Mouse (Mus musculus): ENCODE measurements around the gene Stard10. TPM values are rescaled to one million over a fixed set of nuclear protein-coding genes. Genes with fewer than 3 reads are reported as not detected.

The Stard10 gene
- 5.8 and 8.0 TPM in 2 replicates for polyA plus RNA-seq (2015; fragmentation: Nextera tagmentation; extraction: Ambion mirVana)

DNA sequence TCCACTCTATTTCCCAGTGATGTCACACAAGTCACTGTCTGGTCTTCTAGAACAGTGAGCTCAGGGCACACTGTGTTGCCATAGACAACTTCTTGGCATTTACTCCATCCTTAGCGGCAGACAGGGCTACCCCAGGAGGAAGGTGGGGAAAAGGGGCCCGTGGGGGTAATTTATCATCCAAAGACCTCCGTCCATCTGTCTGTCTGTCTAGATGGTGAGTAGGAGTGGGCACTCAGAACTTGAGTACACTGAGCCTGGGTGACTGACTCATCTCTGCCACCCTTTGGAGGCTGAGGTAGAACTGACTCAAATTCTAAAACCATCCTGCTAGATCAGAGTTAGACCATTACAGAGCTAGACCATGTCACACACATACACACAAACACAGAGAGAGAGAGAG is at the start of gene Stard10:
Gene Stard10, plus strand, starts transcription at position 73 of the 400 bp plus-strand sequence.
- H3K4me3 ChIP-seq = no peak within 1 kb of the TSS
- H3K4me1 ChIP-seq = peaks cover 15% of the 10 kb centered on the region
- ATAC-seq (replicated peaks) = no peak
- H3K36me3 ChIP-seq = no peaks in the 10 kb centered on the region
- no peak within 1 kb of the TSS for H3K4me2 ChIP-seq (replicated peaks)
- 86% methylated on average over 3 of the region's 3 CpGs for WGBS
- H3K27me3 ChIP-seq = peaks cover 8% of the 10 kb centered on the region
- no peak within 1 kb of the TSS for H3K9ac ChIP-seq (replicated peaks)
- no peaks in the 10 kb centered on the region for H3K9me3 ChIP-seq
- no peak within 1 kb of the TSS for H3K27ac ChIP-seq (replicated peaks)

DNA sequence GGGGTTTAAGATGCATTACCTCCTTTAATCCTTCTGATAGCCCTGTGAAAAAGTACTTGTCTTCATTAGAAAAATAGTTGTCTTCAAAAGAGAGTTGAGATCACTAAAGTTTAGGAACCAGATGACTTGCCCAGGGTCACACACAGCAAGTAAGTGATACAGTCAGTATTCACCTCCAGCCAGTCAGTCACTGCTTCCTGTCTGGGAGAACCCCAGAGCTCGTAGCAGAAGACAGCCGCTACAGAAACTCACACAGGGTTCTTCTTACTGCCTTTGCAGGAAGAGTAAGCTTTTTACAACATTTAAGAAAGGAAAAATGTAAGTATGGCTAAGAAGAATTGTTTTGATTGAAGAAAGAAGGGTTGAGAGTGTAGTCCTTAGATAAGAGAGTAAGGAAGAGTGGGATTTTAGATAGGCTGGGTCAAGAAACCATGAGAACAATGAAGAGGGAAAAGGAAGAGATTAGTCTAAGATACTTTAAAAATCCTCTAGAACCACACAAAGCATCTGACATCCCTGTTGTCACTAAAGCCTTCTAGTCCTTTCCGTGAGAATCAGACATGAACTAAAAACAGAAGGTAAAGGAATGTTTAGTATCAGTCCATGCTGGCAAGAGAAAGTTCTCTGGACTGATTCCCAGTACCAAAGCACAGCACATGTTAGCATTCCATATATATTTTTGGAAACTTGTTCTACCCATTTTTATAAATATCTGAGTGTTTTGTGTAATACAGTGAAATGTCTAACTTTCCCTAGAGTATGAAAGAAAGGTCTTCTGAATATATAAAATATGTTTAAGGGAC is 49.2 kb upstream of the Stard10 start:
- Histone ChIP-seq H3K9ac (replicated peaks) (no peak overlapping the region), H3K4me3 (no peak overlapping the region), H3K27ac (replicated peaks) (0 out of 2 replicates have a peak overlapping the region, but pooled peaks have one; percentile 15), H3K27me3 (no peaks in the 10 kb centered on the region), H3K4me2 (replicated peaks) (no peak overlapping the region), H3K4me1 (0 out of 2 replicates have a peak, but pooled peaks cover 3% of the 10 kb centered on the region), H3K9me3 (no peaks in the 10 kb centered on the region), H3K36me3 (peaks cover 8% of the 10 kb centered on the region; the same call in 1 of the 2 replicates)
- WGBS = 79% methylated on average over 3 of the region's 3 CpGs
- no peak for ATAC-seq (replicated peaks)

DNA sequence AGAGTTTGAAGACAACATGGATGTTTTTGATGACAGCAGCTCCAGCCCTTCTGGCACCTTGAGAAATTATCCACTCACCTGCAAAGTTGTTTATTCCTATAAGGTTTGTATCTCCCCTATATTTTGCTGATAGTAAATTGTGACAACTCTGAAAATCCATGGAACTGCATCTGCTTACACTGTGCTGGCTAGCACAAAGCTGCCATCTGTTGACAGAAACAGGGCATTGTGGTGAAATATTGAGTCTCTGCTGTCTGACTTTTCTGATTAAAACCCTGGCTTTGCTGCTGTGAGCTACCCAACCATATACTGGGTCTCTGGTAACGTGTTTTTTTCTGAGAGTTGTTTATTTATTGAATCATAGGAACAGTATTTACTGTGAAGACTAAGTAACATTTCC is 45.3 kb upstream of the Stard10 start:
- Histone ChIP-seq H3K9ac (replicated peaks) (no peak overlapping the region), H3K4me3 (no peak overlapping the region), H3K9me3 (no peaks in the 10 kb centered on the region), H3K4me2 (replicated peaks) (no peak overlapping the region), H3K4me1 (0 out of 2 replicates have a peak, but pooled peaks cover 3% of the 10 kb centered on the region), H3K27me3 (no peaks in the 10 kb centered on the region), H3K27ac (replicated peaks) (no peak overlapping the region), H3K36me3 (peaks cover 35% of the 10 kb centered on the region)
- 90% methylated on average over 1 of the region's 1 CpGs for WGBS
- ATAC-seq (replicated peaks) = no peak

DNA sequence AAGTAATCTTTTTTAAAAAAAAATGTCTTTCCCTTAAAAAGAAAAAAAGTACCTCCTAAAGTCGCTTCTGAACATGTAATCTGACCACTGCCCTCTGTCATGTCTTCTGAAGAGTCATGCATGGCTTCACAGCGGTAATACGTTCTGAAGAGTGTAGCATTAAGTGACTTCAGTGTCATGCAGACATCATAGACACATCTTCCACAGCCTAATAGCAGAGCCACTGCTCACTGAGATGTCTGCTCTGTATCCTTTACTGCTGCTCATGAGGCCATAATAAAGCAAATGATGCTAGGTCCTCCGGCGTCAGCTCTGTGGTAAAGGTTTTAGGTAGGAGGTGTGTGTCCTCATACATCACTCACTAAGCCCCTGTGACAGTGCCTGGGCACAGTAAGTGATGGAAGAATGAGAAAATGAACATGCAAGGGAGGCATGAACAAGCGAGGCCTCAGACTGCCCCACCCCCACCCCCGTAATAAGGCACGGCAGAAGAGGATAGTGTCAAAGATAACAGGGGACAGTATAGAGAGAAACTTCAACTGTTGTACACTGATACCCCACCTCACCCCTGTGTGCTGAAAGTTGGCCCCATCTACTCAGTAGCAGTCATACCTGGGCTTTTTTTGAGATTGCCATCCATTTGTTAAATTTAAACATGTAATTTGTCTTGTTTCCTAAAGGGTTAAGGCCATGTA is 44.3 kb upstream of the Stard10 start:
- H3K4me3 ChIP-seq = no peak overlapping the region
- WGBS = 90% methylated on average over 8 of the region's 8 CpGs
- H3K36me3 ChIP-seq = peaks cover 45% of the 10 kb centered on the region
- no peak overlapping the region for H3K27ac ChIP-seq (replicated peaks)
- H3K9ac ChIP-seq (replicated peaks) = no peak overlapping the region
- H3K9me3 ChIP-seq = no peaks in the 10 kb centered on the region
- no peak overlapping the region for H3K4me2 ChIP-seq (replicated peaks)
- ATAC-seq (replicated peaks) = no peak
- 0 out of 2 replicates have a peak, but pooled peaks cover 3% of the 10 kb centered on the region for H3K4me1 ChIP-seq
- no peaks in the 10 kb centered on the region for H3K27me3 ChIP-seq

DNA sequence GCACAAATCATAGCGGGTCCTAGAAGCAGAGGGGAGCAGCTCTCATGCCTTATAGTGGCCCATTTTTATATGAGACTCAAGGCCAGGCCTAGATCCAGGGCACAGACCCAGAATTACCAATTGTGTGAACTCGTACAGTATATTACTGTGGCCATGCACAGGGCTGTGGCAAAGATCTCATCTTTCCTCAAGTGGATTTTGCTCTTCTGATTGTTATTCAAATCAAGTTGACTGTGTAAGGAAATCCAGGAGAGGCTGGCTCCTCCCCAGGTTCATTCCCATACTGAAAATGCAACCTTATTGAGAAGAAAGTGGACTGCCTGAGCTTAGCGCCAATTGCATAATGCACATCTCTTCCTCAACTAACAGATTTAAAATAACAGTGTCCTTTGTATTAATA is 34.2 kb upstream of the Stard10 start:
- Histone ChIP-seq H3K4me1 (no peaks in the 10 kb centered on the region), H3K4me3 (no peak overlapping the region), H3K27ac (replicated peaks) (no peak overlapping the region), H3K36me3 (peaks cover 67% of the 10 kb centered on the region), H3K4me2 (replicated peaks) (no peak overlapping the region), H3K9ac (replicated peaks) (no peak overlapping the region), H3K27me3 (no peaks in the 10 kb centered on the region), H3K9me3 (no peaks in the 10 kb centered on the region)
- 80% methylated on average over 3 of the region's 3 CpGs for WGBS
- no peak for ATAC-seq (replicated peaks)

DNA sequence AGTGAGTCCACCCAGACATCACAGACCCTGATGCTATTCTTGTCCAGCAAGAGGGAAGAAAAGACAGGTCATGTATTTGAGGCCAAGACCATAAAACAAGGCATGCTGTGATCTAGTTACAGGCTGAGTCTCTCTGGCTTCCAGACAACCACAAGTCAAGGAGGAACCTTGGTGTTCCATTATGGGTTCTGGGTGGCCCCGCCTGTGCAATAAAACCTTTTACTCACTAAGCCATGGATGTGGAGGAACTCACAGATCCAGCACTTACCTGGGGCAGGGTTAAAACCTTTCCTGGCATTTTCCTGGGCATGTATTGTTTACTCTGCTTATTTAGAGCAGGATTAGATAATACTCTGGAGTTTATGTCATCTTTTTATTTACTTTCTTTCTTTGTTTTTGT is 32.4 kb upstream of the Stard10 start:
- H3K9ac ChIP-seq (replicated peaks) = no peak overlapping the region
- H3K4me1 ChIP-seq = no peaks in the 10 kb centered on the region
- H3K27ac ChIP-seq (replicated peaks) = no peak overlapping the region
- no peaks in the 10 kb centered on the region for H3K27me3 ChIP-seq
- peaks cover 53% of the 10 kb centered on the region for H3K36me3 ChIP-seq
- no peaks in the 10 kb centered on the region for H3K9me3 ChIP-seq
- no peak for ATAC-seq (replicated peaks)
- H3K4me2 ChIP-seq (replicated peaks) = no peak overlapping the region
- 97% methylated on average over 1 of the region's 1 CpGs for WGBS
- no peak overlapping the region for H3K4me3 ChIP-seq

DNA sequence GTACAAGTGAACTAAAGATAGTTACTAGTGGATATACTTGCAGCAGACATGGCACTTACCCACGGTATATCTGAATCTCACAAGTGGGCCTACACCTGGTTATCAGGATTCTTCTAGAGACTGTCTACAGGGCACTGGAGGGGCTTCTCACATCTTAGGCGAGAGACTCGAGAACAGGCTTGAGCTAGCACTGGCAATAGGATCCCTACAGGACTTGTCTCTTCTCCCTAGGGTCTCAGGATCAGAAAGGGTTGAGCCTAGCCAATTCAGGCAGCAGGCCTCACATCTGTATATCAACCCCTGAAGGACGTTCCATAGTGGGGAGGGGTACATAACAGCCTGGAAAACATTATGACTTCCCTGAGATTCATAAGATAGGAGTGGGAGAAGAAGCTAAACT is 30.0 kb upstream of the Stard10 start:
- H3K36me3 ChIP-seq = peaks cover 49% of the 10 kb centered on the region
- 83% methylated on average over 4 of the region's 4 CpGs for WGBS
- H3K4me3 ChIP-seq = no peak overlapping the region
- no peaks in the 10 kb centered on the region for H3K4me1 ChIP-seq
- no peaks in the 10 kb centered on the region for H3K9me3 ChIP-seq
- no peak overlapping the region for H3K9ac ChIP-seq (replicated peaks)
- H3K4me2 ChIP-seq (replicated peaks) = no peak overlapping the region
- no peaks in the 10 kb centered on the region for H3K27me3 ChIP-seq
- ATAC-seq (replicated peaks) = no peak
- no peak overlapping the region for H3K27ac ChIP-seq (replicated peaks)

DNA sequence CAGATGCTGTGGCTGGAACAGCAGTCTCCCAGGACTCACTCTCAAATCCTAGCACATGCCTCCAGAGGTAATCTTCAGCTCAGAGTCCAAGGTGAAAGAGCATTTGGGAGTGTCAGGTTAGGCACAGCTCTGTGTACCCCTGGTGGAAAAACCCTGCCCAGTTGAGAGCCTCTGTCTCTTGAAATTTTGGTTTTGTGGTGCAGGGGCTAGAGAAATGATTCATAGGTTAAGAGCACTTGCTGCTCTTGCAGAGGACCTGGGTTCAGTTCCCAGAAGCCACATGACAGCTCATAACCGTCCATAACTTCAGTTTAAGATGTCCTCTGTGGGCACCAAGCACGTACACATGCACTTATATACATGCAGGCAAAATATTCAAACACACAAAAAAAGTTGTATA is 29.1 kb upstream of the Stard10 start:
- no peaks in the 10 kb centered on the region for H3K27me3 ChIP-seq
- no peak overlapping the region for H3K4me2 ChIP-seq (replicated peaks)
- no peaks in the 10 kb centered on the region for H3K4me1 ChIP-seq
- WGBS = 90% methylated on average over 2 of the region's 2 CpGs
- H3K9ac ChIP-seq (replicated peaks) = no peak overlapping the region
- no peak overlapping the region for H3K27ac ChIP-seq (replicated peaks)
- peaks cover 40% of the 10 kb centered on the region for H3K36me3 ChIP-seq
- ATAC-seq (replicated peaks) = no peak
- H3K4me3 ChIP-seq = no peak overlapping the region
- no peaks in the 10 kb centered on the region for H3K9me3 ChIP-seq

DNA sequence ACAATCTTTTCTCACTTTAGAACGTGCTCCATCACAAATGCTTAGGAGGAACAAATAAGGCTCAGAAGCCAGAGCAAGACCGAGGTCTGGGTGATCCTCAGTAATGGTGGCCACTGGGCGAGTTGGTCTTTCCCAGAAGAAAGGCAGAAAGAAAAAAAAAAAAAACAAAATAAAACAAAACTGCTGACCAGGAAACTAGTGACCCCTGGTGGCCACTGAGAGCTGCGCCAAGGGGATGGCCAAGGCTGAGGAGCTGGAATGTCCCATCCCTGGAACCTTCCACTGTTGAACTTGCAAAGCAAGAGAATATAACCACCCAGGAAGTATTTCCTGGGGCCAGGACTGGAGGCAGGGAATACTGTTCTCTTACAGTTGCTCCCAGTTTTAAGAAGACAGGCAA is 28.4 kb upstream of the Stard10 start:
- WGBS = 23% methylated on average over 4 of the region's 4 CpGs
- Histone ChIP-seq H3K4me3 (no peak overlapping the region), H3K9me3 (no peaks in the 10 kb centered on the region), H3K27me3 (no peaks in the 10 kb centered on the region), H3K36me3 (peaks cover 34% of the 10 kb centered on the region), H3K4me2 (replicated peaks) (no peak overlapping the region), H3K4me1 (no peaks in the 10 kb centered on the region), H3K9ac (replicated peaks) (no peak overlapping the region), H3K27ac (replicated peaks) (no peak overlapping the region)
- no peak for ATAC-seq (replicated peaks)

DNA sequence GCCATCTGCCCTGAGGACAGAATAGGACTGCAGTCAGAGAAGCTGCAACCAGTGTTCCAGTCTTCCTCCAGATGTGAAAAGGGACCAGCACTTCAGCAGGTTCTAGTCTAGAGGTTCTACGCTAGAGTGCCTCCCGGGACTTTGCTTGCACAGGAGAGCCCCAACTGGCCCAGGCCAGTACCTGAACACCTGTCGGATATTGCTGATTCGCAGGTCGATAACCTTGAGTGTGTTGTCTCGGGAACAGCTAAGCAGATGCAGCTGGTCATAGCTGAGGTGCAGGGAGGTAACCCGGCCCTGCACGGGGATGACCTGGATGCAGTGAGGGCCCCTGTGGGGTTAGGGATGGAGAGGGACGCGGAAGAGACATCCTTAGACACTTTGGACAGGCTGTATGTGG is 26.5 kb upstream of the Stard10 start:
- Histone ChIP-seq H3K9me3 (no peaks in the 10 kb centered on the region), H3K27ac (replicated peaks) (no peak overlapping the region), H3K4me3 (no peak overlapping the region), H3K4me2 (replicated peaks) (no peak overlapping the region), H3K4me1 (no peaks in the 10 kb centered on the region), H3K27me3 (no peaks in the 10 kb centered on the region), H3K36me3 (peaks cover 23% of the 10 kb centered on the region), H3K9ac (replicated peaks) (no peak overlapping the region)
- WGBS = 93% methylated on average over 10 of the region's 10 CpGs
- no peak for ATAC-seq (replicated peaks)

DNA sequence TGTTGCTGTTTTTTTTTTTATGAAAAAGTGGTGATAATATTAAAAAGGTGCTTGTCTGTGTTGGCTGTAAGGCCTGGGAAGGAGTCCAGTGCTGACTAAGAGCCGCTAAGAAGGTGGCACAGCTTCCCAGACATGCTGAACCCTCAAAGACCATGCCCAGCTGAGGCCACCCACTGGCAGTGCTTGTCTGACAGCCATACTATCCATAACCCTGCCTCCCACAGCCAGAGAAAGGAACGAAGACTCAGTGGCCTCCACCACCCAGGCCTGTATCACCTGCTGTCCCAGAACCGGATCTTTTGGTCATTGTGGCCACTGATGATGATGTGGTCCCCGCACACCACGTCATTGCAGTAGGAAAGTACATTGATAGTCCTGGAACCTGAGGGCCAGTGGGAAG is 25.7 kb upstream of the Stard10 start:
- Histone ChIP-seq H3K27me3 (no peaks in the 10 kb centered on the region), H3K4me3 (no peak overlapping the region), H3K9me3 (no peaks in the 10 kb centered on the region), H3K9ac (replicated peaks) (no peak overlapping the region), H3K27ac (replicated peaks) (no peak overlapping the region), H3K36me3 (peaks cover 16% of the 10 kb centered on the region), H3K4me2 (replicated peaks) (no peak overlapping the region), H3K4me1 (peaks cover 2% of the 10 kb centered on the region)
- 83% methylated on average over 5 of the region's 5 CpGs for WGBS
- ATAC-seq (replicated peaks) = no peak

DNA sequence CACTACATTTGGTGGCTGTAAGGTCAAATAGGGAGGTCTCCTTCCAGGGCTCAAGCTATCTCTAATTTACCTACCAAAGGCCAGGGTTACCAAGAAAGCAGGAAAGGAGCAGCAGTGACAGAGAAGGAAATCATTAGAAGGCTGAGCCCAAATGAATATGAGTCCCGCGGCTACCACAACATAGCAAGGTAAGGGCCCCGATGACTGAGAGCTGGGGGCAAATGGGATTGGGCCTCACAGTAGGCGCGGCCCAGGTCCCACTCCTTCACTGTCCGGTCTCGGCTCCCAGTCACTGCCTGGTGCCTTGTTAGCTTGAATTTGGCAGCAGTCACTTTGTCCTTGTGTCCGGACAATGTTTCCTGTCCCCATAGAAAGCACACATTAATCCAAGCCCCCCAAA is 25.2 kb upstream of the Stard10 start:
- no peaks in the 10 kb centered on the region for H3K9me3 ChIP-seq
- no peak for ATAC-seq (replicated peaks)
- H3K4me2 ChIP-seq (replicated peaks) = no peak overlapping the region
- 90% methylated on average over 8 of the region's 8 CpGs for WGBS
- H3K27me3 ChIP-seq = no peaks in the 10 kb centered on the region
- H3K9ac ChIP-seq (replicated peaks) = no peak overlapping the region
- H3K27ac ChIP-seq (replicated peaks) = no peak overlapping the region
- peaks cover 6% of the 10 kb centered on the region for H3K4me1 ChIP-seq
- H3K36me3 ChIP-seq = peaks cover 12% of the 10 kb centered on the region
- H3K4me3 ChIP-seq = no peak overlapping the region
